Mouse (Mus musculus): ENCODE measurements at regions not wholly inside any gene's neighbourhood (a gene's known extent, or its start where the extent isn't known, plus 50 kb on each side); places are given as distances from the start of the nearest gene placed in this dataset.
A peak's percentile ranks its signal among the peaks of the same experiment; 100 is the strongest.

DNA sequence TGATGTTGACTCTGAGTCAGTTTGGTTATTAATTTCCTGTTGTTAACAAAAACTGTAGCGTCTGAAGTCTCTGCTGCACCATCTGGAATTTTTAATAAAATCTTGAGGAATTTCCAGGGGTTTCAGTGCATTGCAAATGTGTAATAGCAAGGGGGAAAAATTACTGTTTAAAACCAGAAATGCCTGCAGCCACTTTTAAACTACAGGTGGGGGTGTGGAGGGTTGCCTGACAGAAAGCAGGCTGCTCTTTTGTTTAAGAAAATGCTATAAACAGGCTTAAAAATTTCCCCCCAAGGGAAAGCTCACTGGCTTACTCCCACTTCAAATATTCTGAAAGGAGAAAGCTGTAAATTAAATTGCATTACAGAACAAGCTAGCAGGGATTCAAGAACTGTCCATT, 71.8 kb upstream of the Gjb5 start:
- ATAC-seq (ENCODE audit: poor library complexity, severe bottlenecking) = no peak

DNA sequence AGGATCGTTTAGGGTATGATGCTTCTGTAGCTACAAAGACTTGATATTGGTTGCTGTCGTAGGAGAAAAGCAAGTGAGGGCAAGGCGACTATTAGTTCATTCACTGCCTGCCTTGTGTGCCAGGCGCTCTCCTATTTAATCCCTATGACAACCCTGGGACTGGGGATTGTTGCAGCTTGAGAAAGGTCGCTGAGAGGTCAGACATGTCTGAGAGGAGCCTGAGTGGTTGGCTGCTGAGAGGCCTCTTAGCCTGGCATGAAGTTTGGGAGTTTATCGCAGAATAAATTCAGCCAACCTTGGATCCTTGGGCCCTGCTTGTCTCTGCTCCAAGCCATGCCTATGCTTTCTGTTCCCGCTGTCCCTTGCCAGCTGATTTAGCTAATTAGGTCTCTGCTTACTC, 65.9 kb upstream of the Gjb5 start:
- ATAC-seq (ENCODE audit: poor library complexity, severe bottlenecking) = no peak

DNA sequence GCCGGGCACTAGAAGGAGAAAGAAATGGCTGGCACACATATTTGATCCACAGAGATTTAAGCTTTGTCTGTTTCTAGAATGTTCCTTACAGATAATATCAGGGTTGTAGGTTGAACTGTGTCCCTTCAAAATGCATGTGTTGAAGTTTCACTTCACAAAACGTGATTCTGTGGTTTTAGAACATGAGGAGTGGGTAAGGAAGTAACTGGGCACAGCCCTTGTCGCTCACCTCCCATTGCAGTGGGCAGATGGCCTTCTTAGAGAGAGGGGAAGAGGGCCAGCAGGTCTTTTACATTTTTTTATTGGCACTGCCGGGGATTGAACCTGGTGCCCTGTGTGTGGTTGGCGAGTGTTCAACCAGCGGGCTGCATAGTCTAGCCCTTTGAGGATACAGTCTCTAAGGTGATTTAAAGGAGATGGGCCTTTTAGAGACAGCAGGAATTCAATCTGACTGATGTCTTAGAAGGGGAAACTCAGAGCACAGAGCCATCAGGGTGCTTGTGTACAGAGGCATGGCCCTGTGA, 64.0 kb upstream of the Gjb5 start:
- peak; percentile 76 for ATAC-seq (ENCODE audit: poor library complexity, severe bottlenecking)

DNA sequence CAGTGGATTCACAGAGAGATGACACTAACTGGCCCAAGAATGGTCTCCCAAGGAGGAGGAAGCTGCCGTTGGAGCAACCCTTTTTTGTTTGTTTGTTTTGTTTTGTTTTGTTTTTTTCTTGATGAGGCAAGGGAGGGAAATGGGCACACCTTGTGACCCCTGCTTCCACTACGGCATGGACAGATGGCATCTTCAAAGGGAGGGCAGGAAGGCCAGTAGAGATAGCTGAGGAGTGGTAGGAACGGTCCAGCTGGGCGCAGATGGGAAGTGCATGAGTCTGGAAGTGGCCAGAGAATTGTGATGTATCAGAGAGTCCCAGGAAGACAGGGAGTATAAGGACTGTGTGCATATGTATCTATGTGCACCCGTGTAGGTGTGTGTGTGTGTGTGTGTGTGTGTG, 63.1 kb upstream of the Gjb5 start:
- no peak for ATAC-seq (ENCODE audit: poor library complexity, severe bottlenecking)

DNA sequence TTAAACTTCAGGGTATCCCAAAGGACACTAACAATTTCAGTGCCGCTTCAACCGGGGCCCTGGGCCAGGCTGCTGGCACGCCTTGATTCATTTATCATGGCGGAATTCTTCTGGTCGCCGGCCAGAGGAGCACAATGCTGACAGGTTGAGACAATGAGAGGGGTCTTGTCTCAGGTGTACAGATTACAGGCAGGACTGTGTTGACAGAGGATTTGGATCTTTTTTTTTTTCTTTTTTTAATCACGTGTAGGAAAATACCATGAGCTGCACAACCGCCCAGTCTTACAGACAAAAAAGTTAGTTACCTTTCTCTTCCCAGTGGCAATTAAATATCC, 61.8 kb upstream of the Gjb5 start:
- ATAC-seq (ENCODE audit: poor library complexity, severe bottlenecking) = no peak

DNA sequence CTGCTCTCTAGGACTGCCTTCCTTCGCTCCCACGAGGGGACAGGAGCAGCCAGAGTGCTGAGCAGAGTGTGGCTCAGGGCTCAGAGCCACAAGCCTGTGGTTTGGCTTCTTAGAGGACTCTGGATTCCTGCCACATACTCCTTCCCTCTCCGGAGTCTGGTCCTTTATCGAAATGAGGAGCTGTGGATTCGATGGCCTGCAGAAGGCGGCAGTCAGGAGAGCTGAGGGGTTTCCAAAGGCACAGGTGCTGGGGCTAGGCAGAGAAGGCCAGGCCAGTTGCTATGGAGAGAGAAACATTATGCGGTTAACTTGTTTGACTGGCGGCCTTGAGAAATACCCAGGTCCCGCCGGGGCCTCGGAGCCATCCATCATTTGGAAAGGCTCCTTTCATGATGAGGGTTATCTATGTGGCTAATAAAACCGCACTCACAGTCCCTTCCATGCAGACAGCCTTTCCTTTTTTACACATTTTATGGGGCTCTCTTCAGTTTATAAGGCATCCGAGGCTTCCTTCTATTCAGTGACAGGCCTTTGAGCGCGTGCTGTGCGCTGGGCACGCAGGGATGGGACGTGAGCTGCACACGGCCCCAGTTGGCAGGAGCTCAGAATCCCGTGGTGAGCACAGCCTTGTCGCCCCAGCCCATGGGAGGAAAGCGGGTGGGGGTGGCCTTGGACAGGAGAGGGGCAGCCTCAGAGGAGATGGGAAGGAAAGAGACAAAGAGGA, 61.2 kb upstream of the Gjb5 start:
- ATAC-seq (ENCODE audit: poor library complexity, severe bottlenecking) = no peak

DNA sequence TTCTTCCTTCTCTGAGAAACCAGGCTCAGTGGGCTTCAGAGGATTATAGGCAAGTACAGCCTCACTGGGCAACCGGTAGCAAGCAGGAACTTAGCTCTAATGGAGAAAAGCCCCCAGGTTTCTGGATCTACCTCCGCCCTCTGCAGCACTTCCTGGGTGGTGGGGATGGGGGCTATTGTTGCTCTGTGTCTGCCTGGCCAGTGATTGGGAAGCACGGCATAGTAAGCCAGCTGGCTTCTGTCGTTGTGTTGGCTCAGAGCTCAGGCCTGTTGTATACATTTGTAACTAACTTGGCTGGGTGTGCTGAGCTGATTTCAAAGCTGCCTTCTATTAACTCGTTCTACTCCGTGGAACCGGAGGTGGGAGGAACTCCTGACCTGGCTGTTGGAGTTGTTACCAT, 58.9 kb upstream of the Gjb5 start:
- ATAC-seq (ENCODE audit: poor library complexity, severe bottlenecking) = no peak

DNA sequence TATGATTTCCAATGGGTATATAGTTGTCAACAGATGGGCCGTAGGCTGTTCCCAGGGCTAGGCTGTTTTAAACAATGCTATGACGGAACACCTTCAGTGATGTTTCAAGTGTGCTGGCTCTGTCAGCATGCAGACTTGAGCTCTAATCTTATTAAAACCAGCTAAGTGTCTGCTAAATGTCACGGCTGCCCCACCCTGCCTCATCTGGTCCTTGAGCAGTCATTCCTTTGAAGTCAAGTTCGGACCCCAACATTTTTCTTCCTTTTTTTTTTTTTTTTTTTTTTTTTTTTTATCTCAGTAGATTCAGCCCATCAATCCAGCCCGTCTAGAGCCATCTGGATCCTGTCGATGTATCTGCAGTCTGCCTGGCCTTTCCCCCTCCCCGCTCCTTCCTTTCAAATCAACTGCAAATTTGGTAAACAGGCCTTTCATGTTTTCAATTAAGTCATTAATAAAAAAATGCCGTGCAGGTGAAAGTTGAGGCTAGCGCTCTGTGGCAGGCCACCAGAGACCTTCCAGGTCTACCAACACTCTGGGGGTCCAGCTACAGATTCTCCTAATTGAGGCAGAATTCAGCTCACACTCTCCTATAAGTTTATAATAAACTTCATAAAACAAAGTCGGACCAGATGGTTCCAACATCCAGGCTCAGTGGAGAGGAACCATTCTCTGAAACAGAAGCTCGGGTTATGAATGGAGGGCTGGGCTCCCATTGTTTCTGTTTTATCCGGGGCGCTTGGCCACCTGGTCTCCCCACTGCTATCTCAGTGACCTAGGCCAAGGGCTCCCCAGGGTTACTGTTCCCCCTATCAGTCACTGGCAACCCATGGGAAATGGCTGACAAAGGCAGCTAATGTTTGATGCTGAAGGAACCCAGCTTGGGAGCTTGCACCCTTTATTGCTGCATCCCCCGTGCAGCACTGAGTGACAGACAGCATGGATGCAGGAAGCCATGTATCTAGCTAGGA, 56.3 kb upstream of the Gjb5 start:
- ATAC-seq (ENCODE audit: poor library complexity, severe bottlenecking) = no peak

Data from megakaryocyte, adult 5-6 weeks (primary cell).